Mouse (Mus musculus) hindbrain, embryonic 15.5 days (tissue): ENCODE data around the gene Ripk3. TPM values are rescaled to one million over a fixed set of nuclear protein-coding genes. Genes with fewer than 3 reads are reported as not detected.
A peak's percentile ranks its signal among the peaks of the same experiment; 100 is the strongest.

Experiments used
- ATAC-seq: fragments of 200-750 bp; cut with Nextera tagmentation; 2 replicates; pipeline ENCODE4 v1.8.0; 2017; ENCODE audit warnings: low read depth, moderate number of reproducible peaks, moderate TSS enrichment; ENCODE audit not compliant: low FRiP score
- H3K27ac ChIP-seq: fragments of 300-500 bp; sonication (generic); replicated peaks from 2 replicates; pipeline ENCODE4 v1.5.1; 2015; ENCODE audit warnings: mild to moderate bottlenecking, inconsistent platforms
- H3K27me3 ChIP-seq: fragments of 300-500 bp; sonication (generic); 2 replicates; pipeline ENCODE4 v1.6.1; 2015; ENCODE audit warnings: control low read depth, inconsistent platforms
- H3K36me3 ChIP-seq: fragments of 300-500 bp; sonication (generic); 2 replicates; pipeline ENCODE4 v1.6.1; 2015; ENCODE audit warnings: control low read depth, inconsistent platforms
- H3K4me1 ChIP-seq: fragments of 300-500 bp; sonication (generic); replicated peaks from 2 replicates; pipeline ENCODE4 v1.6.1; 2015; ENCODE audit warnings: control low read depth, inconsistent platforms
- H3K4me2 ChIP-seq: fragments of 300-500 bp; sonication (generic); 2 replicates; pipeline ENCODE4 v1.6.1; 2015; ENCODE audit warnings: moderate library complexity, mild to moderate bottlenecking, inconsistent platforms
- H3K4me3 ChIP-seq: fragments of 300-500 bp; sonication (generic); 2 replicates; pipeline ENCODE4 v1.5.1; 2015; ENCODE audit warnings: mild to moderate bottlenecking, inconsistent platforms
- H3K9ac ChIP-seq: fragments of 300-500 bp; sonication (generic); 2 replicates; pipeline ENCODE4 v1.6.1; 2015; ENCODE audit warnings: inconsistent platforms
- H3K9me3 ChIP-seq: fragments of 300-500 bp; sonication (generic); 2 replicates; pipeline ENCODE4 v1.6.1; 2016; ENCODE audit warnings: control low read depth, inconsistent platforms
- WGBS: fragments of 180-500 bp; shearing (Covaris S2); methylation state at CpG from one replicate; pipeline ENCODE4 v1.1.7; 2015; 5-methylcytosine and 5-hydroxymethylcytosine counted together
- polyA plus RNA-seq: library from polyadenylated mRNA; unstranded; fragments of >200 nt; fragmentation: Nextera tagmentation; extraction: Ambion mirVana; gene quantifications from 2 replicates; pipeline ENCODE4 v1.2.1, GENCODE M21; 2015

Gene Ripk3
- polyA plus RNA-seq, 1 experiment from 2014 or later = 1.6 TPM

DNA sequence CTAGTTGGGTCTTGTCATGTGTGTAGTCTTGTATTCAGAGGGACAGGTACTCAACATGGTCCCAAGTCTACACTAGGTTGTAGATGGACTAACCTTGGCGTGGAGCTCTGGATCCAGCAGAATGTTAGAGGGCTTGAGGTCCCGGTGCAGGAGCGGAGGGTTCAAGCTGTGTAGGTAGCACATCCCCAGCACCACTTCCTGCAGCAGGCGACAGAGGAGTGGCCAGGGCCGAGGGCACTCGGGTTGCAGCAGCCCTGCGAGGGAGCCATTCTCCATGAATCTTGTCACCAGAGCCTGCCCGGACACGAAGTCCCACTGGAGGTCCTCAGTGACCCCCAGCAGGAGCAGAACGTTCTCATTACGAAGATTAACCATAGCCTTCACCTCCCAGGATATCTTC is 934 bp downstream of the Ripk3 start:
- Histone ChIP-seq H3K27ac (no peak overlapping the region), H3K9me3 (no peaks in the 10 kb centered on the region), H3K36me3 (no peaks in the 10 kb centered on the region), H3K27me3 (peaks cover 79% of the 10 kb centered on the region), H3K4me1 (peaks cover 14% of the 10 kb centered on the region), H3K4me2 (no peak overlapping the region), H3K9ac (no peak overlapping the region), H3K4me3 (no peak overlapping the region)
- ATAC-seq = no peak
- 40% methylated on average over 11 of the region's 11 CpGs for WGBS

DNA sequence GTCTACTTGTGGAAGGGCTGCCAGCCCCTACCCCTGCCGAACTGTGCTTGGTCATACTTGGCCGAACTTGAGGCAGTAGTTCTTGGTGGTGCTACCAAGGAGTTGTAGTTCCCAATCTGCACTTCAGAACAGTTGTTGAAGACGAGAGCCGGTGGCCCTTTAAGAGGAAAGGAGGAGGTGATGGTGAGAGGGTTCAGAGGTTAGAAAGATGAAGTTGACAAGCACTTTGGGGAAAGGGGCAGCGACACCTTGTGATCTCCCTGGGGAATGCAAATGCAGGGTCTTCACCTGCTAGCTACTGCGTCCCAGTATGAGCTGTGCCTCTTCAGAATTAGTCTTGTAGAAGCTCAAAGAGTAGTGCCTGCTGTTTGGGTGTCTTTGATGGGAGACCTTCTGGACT is 3.5 kb downstream of the Ripk3 start:
- Histone ChIP-seq H3K27me3 (peaks cover 86% of the 10 kb centered on the region), H3K4me3 (no peak overlapping the region), H3K9me3 (no peaks in the 10 kb centered on the region), H3K9ac (no peak overlapping the region), H3K27ac (no peak overlapping the region), H3K4me2 (no peak overlapping the region), H3K4me1 (peaks cover 20% of the 10 kb centered on the region), H3K36me3 (no peaks in the 10 kb centered on the region)
- 27% methylated on average over 6 of the region's 6 CpGs for WGBS
- no peak for ATAC-seq

DNA sequence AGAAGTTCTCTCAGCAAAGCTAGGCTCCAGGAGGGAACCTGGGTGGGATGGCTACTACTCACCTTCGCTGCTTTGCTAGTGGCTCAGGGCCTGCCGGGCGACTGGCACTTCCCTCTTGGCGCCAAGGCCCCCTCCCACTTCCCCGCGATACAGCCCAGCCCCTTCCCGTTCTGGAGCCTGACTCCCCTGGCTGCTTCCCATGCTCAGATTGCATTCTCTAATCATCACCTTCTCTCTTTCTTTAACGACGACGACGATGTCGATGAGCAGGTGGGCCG is 4.8 kb downstream of the Ripk3 start, which contains the start of gene Adcy4:
Gene Adcy4, minus strand, starts transcription at position 138 of the 278 bp plus-strand sequence.
- Histone ChIP-seq H3K9me3 (no peaks in the 10 kb centered on the region), H3K9ac (no peak within 1 kb of the TSS), H3K4me1 (peaks cover 20% of the 10 kb centered on the region), H3K36me3 (no peaks in the 10 kb centered on the region), H3K4me2 (peak within 1 kb of the TSS; percentile 48), H3K4me3 (peak within 1 kb of the TSS; percentile 27), H3K27me3 (peaks cover 73% of the 10 kb centered on the region), H3K27ac (0 out of 2 replicates have a peak within 1 kb of the TSS, but pooled peaks have one; percentile 4)
- WGBS = 3% methylated on average over 13 of the region's 13 CpGs
- no peak for ATAC-seq

GRCm38 (mm10) chr14:55783171-55783957 is 5.3 kb downstream of the Ripk3 start:
- H3K4me1 ChIP-seq = peaks cover 16% of the 10 kb centered on the region
- H3K27me3 ChIP-seq = peaks cover 68% of the 10 kb centered on the region
- H3K9ac ChIP-seq = no peak overlapping the region
- H3K4me2 ChIP-seq = peak overlapping the region; percentile 48
- no peaks in the 10 kb centered on the region for H3K9me3 ChIP-seq
- ATAC-seq = no peak
- no peaks in the 10 kb centered on the region for H3K36me3 ChIP-seq
- 3% methylated on average over 31 of the region's 31 CpGs for WGBS
- H3K27ac ChIP-seq = 0 out of 2 replicates have a peak overlapping the region, but pooled peaks have one; percentile 4
- peak overlapping the region; percentile 27 for H3K4me3 ChIP-seq

DNA sequence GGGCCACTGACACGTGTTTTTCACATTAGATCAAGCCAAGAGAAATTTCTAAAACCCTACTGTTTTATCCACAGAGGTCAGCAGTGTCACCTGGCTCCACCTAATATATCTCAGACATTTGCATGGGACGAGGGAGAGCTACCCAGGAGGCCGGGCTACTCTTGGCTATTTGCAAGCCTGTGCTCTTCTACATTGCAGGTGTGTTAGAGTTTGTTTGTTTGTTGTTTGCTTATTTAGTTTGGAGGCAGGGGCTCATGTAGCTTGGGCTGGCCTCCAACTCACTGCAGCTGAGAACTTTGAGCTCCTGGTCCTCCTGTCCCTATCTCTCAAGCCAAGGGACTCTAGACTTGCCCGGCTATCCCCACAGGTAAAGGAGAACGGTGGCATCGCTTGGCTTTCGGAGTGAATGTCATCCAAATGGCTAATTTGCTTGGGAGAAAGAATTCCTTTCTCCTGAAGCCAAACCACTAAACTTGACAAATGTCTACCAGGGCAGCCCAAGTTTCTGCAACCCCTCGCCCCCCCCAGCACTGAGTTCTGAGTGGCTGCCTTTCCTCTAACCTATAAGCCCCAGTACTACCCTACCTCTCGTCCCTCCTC is 6.2 kb downstream of the Ripk3 start:
- H3K4me2 ChIP-seq = peak overlapping the region; percentile 48; the same call in 1 of the 2 replicates
- no peaks in the 10 kb centered on the region for H3K9me3 ChIP-seq
- no peak for ATAC-seq
- H3K36me3 ChIP-seq = no peaks in the 10 kb centered on the region
- H3K27ac ChIP-seq = no peak overlapping the region
- peaks cover 14% of the 10 kb centered on the region for H3K4me1 ChIP-seq
- H3K27me3 ChIP-seq = peaks cover 59% of the 10 kb centered on the region
- no peak overlapping the region for H3K9ac ChIP-seq
- WGBS = 61% methylated on average over 9 of the region's 9 CpGs
- no peak overlapping the region for H3K4me3 ChIP-seq

GRCm38 (mm10) chr14:55781310-55781709 is 7.4 kb downstream of the Ripk3 start:
- ATAC-seq = peak; percentile 79
- no peaks in the 10 kb centered on the region for H3K9me3 ChIP-seq
- H3K9ac ChIP-seq = no peak overlapping the region
- peaks cover 48% of the 10 kb centered on the region for H3K27me3 ChIP-seq
- H3K4me1 ChIP-seq = peaks cover 14% of the 10 kb centered on the region
- H3K36me3 ChIP-seq = no peaks in the 10 kb centered on the region
- peak overlapping the region; percentile 46 for H3K4me2 ChIP-seq
- 14% methylated on average over 14 of the region's 14 CpGs for WGBS
- H3K4me3 ChIP-seq = peak overlapping the region; percentile 20
- no peak overlapping the region for H3K27ac ChIP-seq

DNA sequence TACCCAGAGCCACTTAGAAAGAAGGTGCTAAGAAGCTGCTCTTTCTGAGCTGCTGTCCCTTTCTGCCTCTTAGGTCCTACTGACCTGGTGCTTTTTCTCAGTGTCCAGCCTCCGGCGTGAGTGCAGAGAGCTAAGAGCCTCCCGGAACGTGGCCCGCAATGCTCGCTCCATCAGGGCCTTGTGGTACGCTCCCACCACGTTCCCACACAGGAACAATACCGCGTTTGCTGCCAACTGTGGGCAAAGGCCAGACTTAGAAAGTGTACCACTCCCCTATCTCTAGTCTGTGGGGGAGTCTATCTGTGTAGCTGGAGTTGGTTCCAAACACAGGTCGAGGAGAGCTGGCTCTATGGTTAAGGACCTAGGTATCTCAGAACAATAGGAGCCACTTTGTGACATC is 7.9 kb downstream of the Ripk3 start:
- WGBS = 81% methylated on average over 11 of the region's 11 CpGs
- Histone ChIP-seq H3K4me1 (peaks cover 14% of the 10 kb centered on the region), H3K36me3 (no peaks in the 10 kb centered on the region), H3K4me2 (peak overlapping the region; percentile 46; the same call in 1 of the 2 replicates), H3K27ac (no peak overlapping the region), H3K4me3 (no peak overlapping the region), H3K9ac (no peak overlapping the region), H3K27me3 (peaks cover 42% of the 10 kb centered on the region), H3K9me3 (no peaks in the 10 kb centered on the region)
- no peak for ATAC-seq

DNA sequence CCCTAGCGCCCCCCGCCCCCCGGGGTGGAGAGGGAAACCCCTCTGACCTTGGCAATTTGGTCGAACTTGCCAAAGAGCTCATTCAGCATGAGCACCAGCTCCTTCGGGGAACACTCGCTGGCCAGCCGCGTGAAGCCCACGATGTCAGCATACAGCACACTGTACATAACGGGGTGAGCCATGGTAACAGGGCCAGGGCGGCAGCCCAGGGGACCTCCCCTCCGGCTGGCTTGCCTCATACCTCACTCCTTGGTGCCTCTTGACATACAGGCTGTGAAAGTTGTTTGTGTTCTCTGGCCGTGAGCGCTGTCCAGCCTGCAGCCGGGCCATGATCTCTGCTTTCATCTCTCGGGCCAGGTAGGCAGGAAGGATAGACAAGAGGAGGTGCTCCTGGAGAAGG is 9.0 kb downstream of the Ripk3 start:
- H3K27ac ChIP-seq = no peak overlapping the region
- H3K27me3 ChIP-seq = peaks cover 31% of the 10 kb centered on the region
- H3K9me3 ChIP-seq = no peaks in the 10 kb centered on the region
- ATAC-seq = no peak
- no peak overlapping the region for H3K4me3 ChIP-seq
- no peaks in the 10 kb centered on the region for H3K36me3 ChIP-seq
- H3K4me1 ChIP-seq = peaks cover 14% of the 10 kb centered on the region
- no peak overlapping the region for H3K4me2 ChIP-seq
- H3K9ac ChIP-seq = no peak overlapping the region
- WGBS = 67% methylated on average over 16 of the region's 16 CpGs

DNA sequence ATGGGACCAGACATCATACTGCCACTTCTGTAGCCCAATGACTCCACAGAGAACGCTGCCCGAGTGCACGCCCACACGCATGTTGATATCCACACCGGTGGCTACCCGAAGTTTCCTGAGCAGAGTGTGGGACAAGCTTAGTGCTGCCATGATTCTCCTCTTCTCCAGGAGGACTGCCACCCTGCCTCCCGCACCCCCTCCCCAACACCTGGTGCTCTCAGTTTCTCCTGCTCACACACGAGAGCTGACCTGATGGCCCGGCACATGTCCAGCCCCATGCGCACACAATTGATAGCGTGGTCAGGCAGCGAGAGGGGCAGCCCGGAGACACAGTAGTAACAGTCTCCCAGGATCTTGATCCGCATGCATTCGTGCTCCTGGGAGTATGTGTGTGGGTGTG is 10.0 kb downstream of the Ripk3 start:
- no peak overlapping the region for H3K4me3 ChIP-seq
- H3K27me3 ChIP-seq = peaks cover 21% of the 10 kb centered on the region
- H3K9me3 ChIP-seq = no peaks in the 10 kb centered on the region
- H3K27ac ChIP-seq = no peak overlapping the region
- no peaks in the 10 kb centered on the region for H3K36me3 ChIP-seq
- no peak for ATAC-seq
- H3K4me1 ChIP-seq = peaks cover 11% of the 10 kb centered on the region
- 93% methylated on average over 15 of the region's 15 CpGs for WGBS
- no peak overlapping the region for H3K4me2 ChIP-seq
- H3K9ac ChIP-seq = no peak overlapping the region

DNA sequence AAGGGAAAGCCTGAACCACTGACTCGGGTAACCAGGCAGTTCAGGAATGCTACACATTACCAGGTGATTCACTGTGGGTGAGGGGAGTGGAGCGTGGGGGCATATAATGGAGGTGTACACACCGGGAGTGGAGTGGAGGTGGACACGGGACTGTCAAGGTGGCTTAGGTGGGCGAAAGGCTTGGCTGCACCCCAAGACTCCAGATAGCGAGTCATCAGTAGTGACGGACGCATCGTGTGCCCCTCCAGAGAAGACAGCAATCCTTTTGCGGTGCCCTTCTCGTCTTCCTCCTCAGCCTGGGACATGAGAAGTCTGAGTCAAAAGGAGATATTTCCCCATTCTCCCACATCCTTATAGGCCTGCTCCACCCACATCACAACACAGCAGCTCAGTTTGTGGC is 10.9 kb downstream of the Ripk3 start:
- no peak for ATAC-seq
- Histone ChIP-seq H3K9me3 (no peaks in the 10 kb centered on the region), H3K4me1 (peaks cover 5% of the 10 kb centered on the region), H3K9ac (no peak overlapping the region), H3K4me2 (no peak overlapping the region), H3K27ac (no peak overlapping the region), H3K4me3 (no peak overlapping the region), H3K27me3 (peaks cover 14% of the 10 kb centered on the region), H3K36me3 (no peaks in the 10 kb centered on the region)
- whole genome bisulfite sequencing = 88% methylated on average over 11 of the region's 11 CpGs

DNA sequence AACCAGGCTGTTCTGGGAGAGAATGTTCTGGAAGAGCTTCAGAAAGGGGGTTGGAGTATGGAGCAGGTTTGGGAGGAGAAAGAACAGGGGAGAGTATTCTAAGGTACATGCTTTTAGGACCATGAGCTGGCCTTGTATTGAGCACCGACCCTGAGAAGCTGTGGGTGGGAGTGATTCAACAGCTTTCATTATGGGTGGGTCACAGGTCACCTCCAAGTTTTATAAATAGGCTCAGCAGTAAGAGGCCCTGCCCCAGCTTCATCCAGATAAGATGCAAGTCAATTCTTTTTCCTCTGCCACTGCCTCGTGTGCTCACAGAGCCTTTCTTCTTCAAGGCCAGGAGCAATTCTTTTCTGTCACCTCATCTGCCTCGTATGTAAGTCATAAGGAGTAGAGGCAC is 11.5 kb downstream of the Ripk3 start:
- Histone ChIP-seq H3K9ac (no peak overlapping the region), H3K27me3 (peaks cover 8% of the 10 kb centered on the region), H3K4me1 (peaks cover 5% of the 10 kb centered on the region), H3K9me3 (no peaks in the 10 kb centered on the region), H3K4me3 (no peak overlapping the region), H3K36me3 (no peaks in the 10 kb centered on the region), H3K4me2 (no peak overlapping the region), H3K27ac (no peak overlapping the region)
- ATAC-seq = no peak
- 51% methylated on average over 3 of the region's 3 CpGs for WGBS

GRCm38 (mm10) chr14:55776711-55777110 is 12.0 kb downstream of the Ripk3 start:
- H3K9ac ChIP-seq = no peak overlapping the region
- no peaks in the 10 kb centered on the region for H3K36me3 ChIP-seq
- H3K4me2 ChIP-seq = no peak overlapping the region
- peaks cover 3% of the 10 kb centered on the region for H3K27me3 ChIP-seq
- H3K4me3 ChIP-seq = no peak overlapping the region
- H3K27ac ChIP-seq = no peak overlapping the region
- ATAC-seq = no peak
- no peaks in the 10 kb centered on the region for H3K9me3 ChIP-seq
- WGBS = 82% methylated on average over 7 of the region's 7 CpGs
- peaks cover 4% of the 10 kb centered on the region for H3K4me1 ChIP-seq
